In the genomic region with DNA sequence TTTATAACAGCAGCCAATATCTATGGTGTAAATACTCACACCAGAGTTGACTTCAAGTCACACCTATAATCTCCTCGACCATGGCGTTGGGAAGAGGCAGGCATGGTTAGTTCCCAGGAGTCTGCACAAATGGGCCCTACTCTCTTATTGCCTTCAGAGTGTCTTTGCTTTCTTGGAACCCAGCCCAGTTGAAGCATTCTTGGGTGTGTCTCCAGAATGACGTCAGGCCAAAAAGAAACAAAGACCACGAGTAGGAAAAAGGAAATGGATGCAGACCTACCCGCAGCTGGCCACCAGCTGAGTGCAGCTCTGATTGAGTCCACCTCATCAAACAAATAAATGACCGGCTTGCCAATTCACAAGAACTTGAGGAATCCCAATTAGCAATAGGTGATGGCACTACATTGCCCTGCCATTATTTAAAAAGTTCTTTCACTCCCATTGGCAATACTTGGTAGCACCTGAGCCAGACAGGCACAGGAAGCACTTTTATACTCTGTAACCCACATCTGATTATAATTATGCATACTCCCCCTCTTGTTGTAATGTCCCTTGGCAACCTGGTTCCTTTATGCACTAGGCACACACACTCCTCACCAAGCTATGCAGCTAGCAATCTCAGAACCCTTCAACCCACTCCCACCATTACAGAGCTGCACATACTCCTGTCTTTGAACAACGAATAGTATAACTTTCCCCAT, we compare ENCODE assay signal across 8 mouse cellular contexts. TPM values are rescaled to one million over a fixed set of nuclear protein-coding genes. Genes with fewer than 3 reads are reported as not detected.
DNase-seq lines count a peak whose midpoint lies in the region; ATAC-seq lines count a peak whose summit lies in the region.

No protein-coding gene starts in this region.

- H3K27ac ChIP-seq in limb, embryonic 11.5 days (replicated peaks; ENCODE audit: low read depth, low read length), result no peak overlapping the region
- H3K27ac ChIP-seq in limb, embryonic 10.5 days, result no peak overlapping the region; the same call in 1 of the 2 replicates
- H3K27ac ChIP-seq in heart, embryonic 15.5 days, result peak overlapping the region; percentile 44; the same call in 1 of the 2 replicates
- H3K27ac ChIP-seq in limb, embryonic 15.5 days, result peak overlapping the region; percentile 40; the same call in 1 of the 2 replicates
- H3K27ac ChIP-seq in stomach, embryonic 16.5 days (ENCODE audit: low read length), result peak overlapping the region; percentile 83

- no peaks in the 10 kb centered on the region for H3K36me3 ChIP-seq in limb, embryonic 11.5 days (ENCODE audit: control insufficient read depth, insufficient read depth, low read length)
- no peaks in the 10 kb centered on the region for H3K36me3 ChIP-seq in limb, embryonic 10.5 days
- no peaks in the 10 kb centered on the region for H3K36me3 ChIP-seq in heart, embryonic 15.5 days
- no peaks in the 10 kb centered on the region for H3K36me3 ChIP-seq in limb, embryonic 15.5 days
- no peaks in the 10 kb centered on the region for H3K36me3 ChIP-seq in stomach, embryonic 16.5 days (ENCODE audit: control insufficient read depth, insufficient read depth, low read length)

- no peak overlapping the region for H3K9ac ChIP-seq in limb, embryonic 11.5 days (ENCODE audit: low read length)
- no peak overlapping the region for H3K9ac ChIP-seq in heart, embryonic 15.5 days
- no peak overlapping the region for H3K9ac ChIP-seq in limb, embryonic 15.5 days
- H3K9ac ChIP-seq in stomach, embryonic 16.5 days (ENCODE audit: low read length), result no peak overlapping the region

- H3K4me1 ChIP-seq in limb, embryonic 11.5 days (ENCODE audit: control insufficient read depth, insufficient read depth, low read length), result 0 out of 2 replicates have a peak, but pooled peaks cover 2% of the 10 kb centered on the region
- H3K4me1 ChIP-seq in limb, embryonic 10.5 days, result peaks cover 9% of the 10 kb centered on the region
- peaks cover 6% of the 10 kb centered on the region for H3K4me1 ChIP-seq in heart, embryonic 15.5 days (replicated peaks)
- peaks cover 6% of the 10 kb centered on the region for H3K4me1 ChIP-seq in limb, embryonic 15.5 days
- H3K4me1 ChIP-seq in stomach, embryonic 16.5 days (ENCODE audit: control insufficient read depth, insufficient read depth, low read length), result peaks cover 10% of the 10 kb centered on the region; the same call in 1 of the 2 replicates

- no peak overlapping the region for H3K4me3 ChIP-seq in limb, embryonic 11.5 days (ENCODE audit: low read depth, low read length)
- no peak overlapping the region for H3K4me3 ChIP-seq in limb, embryonic 10.5 days
- no peak overlapping the region for H3K4me3 ChIP-seq in heart, embryonic 15.5 days
- no peak overlapping the region for H3K4me3 ChIP-seq in limb, embryonic 15.5 days
- no peak overlapping the region for H3K4me3 ChIP-seq in stomach, embryonic 16.5 days (replicated peaks; ENCODE audit: low read length)

- no peak for ATAC-seq in limb, embryonic 11.5 days (ENCODE audit: insufficient number of reproducible peaks, low FRiP score, low TSS enrichment, low read depth)
- no peak for ATAC-seq in heart, embryonic 15.5 days (replicated peaks; ENCODE audit: insufficient number of reproducible peaks, insufficient read depth, low FRiP score, low read depth)
- no peak for ATAC-seq in limb, embryonic 15.5 days (ENCODE audit: insufficient number of reproducible peaks, low FRiP score, low TSS enrichment, low read depth)
- ATAC-seq in stomach, embryonic 16.5 days (ENCODE audit: insufficient read depth, low FRiP score), result peak; percentile 59

- peak; percentile 23 for DNase-seq in limb, embryonic 11.5 days (ENCODE audit: low spot score)
- DNase-seq in limb, embryonic 10.5 days (ENCODE audit: low spot score), result no peak
- no peak for DNase-seq in cerebellum, adult 11-12 months
- no peak for DNase-seq in embryo, embryonic 9.5 days (ENCODE audit: extremely low spot score)
- no peak for DNase-seq in embryo, embryonic 11 days

- no peaks in the 10 kb centered on the region for H3K27me3 ChIP-seq in limb, embryonic 11.5 days (ENCODE audit: control insufficient read depth, insufficient read depth, low read length)
- no peaks in the 10 kb centered on the region for H3K27me3 ChIP-seq in limb, embryonic 10.5 days (ENCODE audit: low read depth, poor library complexity, severe bottlenecking)
- H3K27me3 ChIP-seq in heart, embryonic 15.5 days, result no peaks in the 10 kb centered on the region
- no peaks in the 10 kb centered on the region for H3K27me3 ChIP-seq in limb, embryonic 15.5 days
- no peaks in the 10 kb centered on the region for H3K27me3 ChIP-seq in stomach, embryonic 16.5 days (ENCODE audit: control insufficient read depth, insufficient read depth, low read length)

- H3K9me3 ChIP-seq in limb, embryonic 11.5 days (ENCODE audit: control insufficient read depth, low read length), result no peaks in the 10 kb centered on the region
- no peaks in the 10 kb centered on the region for H3K9me3 ChIP-seq in limb, embryonic 10.5 days (replicated peaks)
- no peaks in the 10 kb centered on the region for H3K9me3 ChIP-seq in heart, embryonic 15.5 days (replicated peaks)
- H3K9me3 ChIP-seq in limb, embryonic 15.5 days, result no peaks in the 10 kb centered on the region
- no peaks in the 10 kb centered on the region for H3K9me3 ChIP-seq in stomach, embryonic 16.5 days (replicated peaks; ENCODE audit: control insufficient read depth, low read length)

- WGBS in limb, embryonic 11.5 days, result 54% methylated on average over 7 of the region's 7 CpGs
- WGBS in limb, embryonic 10.5 days, result 62% methylated on average over 7 of the region's 7 CpGs
- WGBS in heart, embryonic 15.5 days, result 53% methylated on average over 7 of the region's 7 CpGs
- WGBS in limb, embryonic 15.5 days, result 25% methylated on average over 7 of the region's 7 CpGs
- WGBS in stomach, embryonic 16.5 days, result 37% methylated on average over 7 of the region's 7 CpGs

- no peak overlapping the region for H3K4me2 ChIP-seq in limb, embryonic 11.5 days (ENCODE audit: low read depth, severe bottlenecking)
- H3K4me2 ChIP-seq in heart, embryonic 15.5 days, result no peak overlapping the region
- H3K4me2 ChIP-seq in limb, embryonic 15.5 days, result no peak overlapping the region
- 0 out of 2 replicates have a peak overlapping the region, but pooled peaks have one; percentile 19 for H3K4me2 ChIP-seq in stomach, embryonic 16.5 days (ENCODE audit: low read depth, low read length)

RNA-seq across cellular contexts. Expression of a gene that starts 34.3 kb away (rescaled TPM):
- polyA plus RNA-seq in limb, embryonic 11.5 days (2014; fragmentation: Nextera tagmentation; extraction: Ambion mirVana), result 23.9 and 29.4 TPM in 2 replicates
- polyA plus RNA-seq in limb, embryonic 10.5 days (2016; fragmentation: Nextera tagmentation; extraction: Ambion mirVana), result 18.2 and 25.3 TPM in 2 replicates
- 79.7 and 92.9 TPM in 2 replicates for polyA plus RNA-seq in heart, embryonic 15.5 days (2015; fragmentation: Nextera tagmentation; extraction: Ambion mirVana)
- polyA plus RNA-seq in limb, embryonic 15.5 days (2015; fragmentation: Nextera tagmentation; extraction: Ambion mirVana), result 63.4 and 64.5 TPM in 2 replicates
- 69.2 and 71.5 TPM in 2 replicates for polyA plus RNA-seq in stomach, embryonic 16.5 days (2015; fragmentation: Nextera tagmentation; extraction: Ambion mirVana)

Comparison
In these comparisons a context has a peak if more than half of its experiments do, and no peak if none do; other contexts are left out.
1. H3K27ac ChIP-seq: peak in heart, embryonic 15.5 days (single experiment), limb, embryonic 15.5 days (single experiment) and stomach, embryonic 16.5 days (single experiment); none in limb, embryonic 11.5 days (single experiment) and limb, embryonic 10.5 days (single experiment).